Mouse (Mus musculus): ENCODE measurements around the gene Asah2.
"Not testable (repeated sequence)": the region's sequence is repeated elsewhere in the genome, so short reads cannot be mapped to it uniquely, and the experiment has no call there.

The Asah2 gene

GRCm38 (mm10) chr19:32102976-32103300, 5.1 kb downstream of the Asah2 start:
- in situ Hi-C loops (cut with MseI, MboI), result no loop called here

GRCm38 (mm10) chr19:32102294-32102975, 5.6 kb downstream of the Asah2 start:
- in situ Hi-C loops (cut with MseI, MboI), result no loop called here

DNA sequence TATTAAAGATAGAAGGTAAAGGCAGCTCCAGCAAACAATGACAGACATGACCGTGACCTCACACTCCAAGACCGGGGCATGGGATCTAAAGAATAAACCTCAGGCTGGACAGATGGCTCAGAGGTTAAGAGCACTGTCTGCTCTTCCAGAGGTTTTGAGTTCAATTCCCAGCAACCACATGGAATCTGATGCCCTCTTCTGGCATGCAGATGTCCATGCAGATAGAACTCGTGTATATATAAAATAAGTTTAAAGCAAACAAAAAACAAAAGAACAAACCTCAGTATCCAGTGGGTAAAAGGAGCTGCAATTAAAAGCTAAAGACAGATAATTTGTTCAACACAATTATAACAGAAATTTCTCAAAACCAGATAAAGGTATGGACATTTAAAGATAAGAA, 9.4 kb downstream of the Asah2 start:
- in situ Hi-C loops (cut with MseI, MboI), result no loop called here

DNA sequence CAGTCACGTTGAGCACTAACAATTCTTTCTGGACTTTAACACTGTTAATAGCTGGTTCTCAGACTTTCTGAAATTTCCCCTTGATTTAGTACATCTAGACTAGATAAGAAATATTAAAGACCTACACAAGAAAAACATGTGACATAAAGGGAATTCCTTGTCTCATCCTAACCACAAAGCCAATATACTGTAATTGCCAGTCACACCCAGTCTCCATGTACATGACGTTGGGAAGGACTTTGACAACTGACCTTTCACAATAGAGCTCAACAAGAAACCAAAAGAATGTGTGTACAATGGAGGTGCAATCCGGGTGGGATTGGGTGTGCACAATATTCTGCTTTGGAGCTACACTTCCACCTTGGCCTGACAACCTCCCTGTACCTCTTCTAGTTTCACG, 15.7 kb downstream of the Asah2 start:
- in situ Hi-C loops (cut with MseI, MboI), result no loop called here

GRCm38 (mm10) chr19:32090804-32091203, 17.2 kb downstream of the Asah2 start:
- in situ Hi-C loops (cut with MseI, MboI), result no loop called here

DNA sequence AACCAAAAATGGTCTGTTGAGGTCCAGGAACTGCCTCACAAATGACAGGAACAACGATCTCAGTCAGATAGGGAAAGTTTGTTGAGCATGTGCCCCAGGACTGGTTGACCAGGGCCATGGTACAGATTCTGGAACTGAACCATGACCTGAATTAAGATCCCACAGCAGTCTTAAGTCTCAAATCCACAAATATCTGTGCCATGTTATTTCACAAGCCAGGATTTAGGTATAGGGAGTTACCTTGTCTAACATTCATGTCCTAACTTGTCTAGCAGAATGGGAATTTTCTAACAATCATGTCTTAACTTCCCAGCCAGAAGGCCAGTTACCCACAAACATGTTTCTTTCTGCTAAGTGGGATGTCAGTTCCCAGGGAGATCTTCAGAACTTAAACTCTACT, 19.4 kb downstream of the Asah2 start:
- in situ Hi-C loops (cut with MseI, MboI), result no loop called here

DNA sequence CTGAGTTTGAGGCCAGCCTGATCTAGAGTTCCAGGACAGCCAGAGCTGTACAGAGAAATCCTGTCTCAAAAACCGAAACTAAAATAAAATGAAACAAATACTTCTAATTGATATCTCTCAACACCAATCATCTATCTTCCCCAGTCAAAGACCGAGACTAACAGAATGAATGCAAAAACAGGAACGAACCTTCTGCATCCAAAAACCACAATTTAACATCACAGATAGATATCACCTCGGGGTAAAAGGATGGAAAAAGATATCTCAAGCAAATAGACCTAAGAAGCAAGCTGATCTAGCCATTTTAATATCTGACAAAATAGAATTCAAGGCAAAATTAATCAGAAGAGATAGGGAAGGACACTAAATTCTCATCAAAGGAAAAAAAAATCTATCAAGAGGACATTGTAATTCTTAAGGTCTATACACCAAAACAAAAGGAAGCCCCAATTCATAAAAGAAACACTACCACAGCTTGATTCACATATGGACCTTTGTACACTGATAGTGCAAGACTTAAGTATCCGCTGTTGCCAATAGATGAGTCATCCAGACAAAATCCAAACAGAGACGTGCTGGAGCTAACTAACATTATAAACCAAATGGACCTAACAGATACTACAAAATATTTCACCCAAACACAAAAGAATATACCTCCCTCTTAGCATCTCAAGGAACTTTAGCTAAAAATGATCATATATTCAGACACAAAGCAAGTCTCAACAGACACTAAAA, 20.1 kb downstream of the Asah2 start:
- in situ Hi-C loops (cut with MseI, MboI), result no loop called here

DNA sequence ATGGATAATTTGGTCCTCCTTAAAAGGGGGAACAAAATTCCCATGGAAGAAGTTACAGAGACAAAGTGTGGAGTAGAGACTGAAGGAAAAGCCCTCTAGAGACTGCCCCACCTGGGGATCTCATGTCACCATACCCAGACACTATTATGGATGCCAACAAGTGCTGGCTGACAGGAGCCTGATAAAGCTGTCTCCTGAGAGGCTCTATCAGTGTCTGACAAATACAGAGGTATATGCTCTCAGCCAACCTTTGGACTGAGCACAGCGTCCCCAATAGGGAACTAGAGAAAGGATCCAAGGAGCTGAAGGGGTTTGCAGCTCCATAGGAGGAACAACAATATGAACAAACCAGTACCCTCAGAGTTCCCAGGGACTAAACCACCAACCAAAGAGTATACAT, 23.2 kb downstream of the Asah2 start:
- in situ Hi-C loops (cut with MseI, MboI), result not testable (repeated sequence)

DNA sequence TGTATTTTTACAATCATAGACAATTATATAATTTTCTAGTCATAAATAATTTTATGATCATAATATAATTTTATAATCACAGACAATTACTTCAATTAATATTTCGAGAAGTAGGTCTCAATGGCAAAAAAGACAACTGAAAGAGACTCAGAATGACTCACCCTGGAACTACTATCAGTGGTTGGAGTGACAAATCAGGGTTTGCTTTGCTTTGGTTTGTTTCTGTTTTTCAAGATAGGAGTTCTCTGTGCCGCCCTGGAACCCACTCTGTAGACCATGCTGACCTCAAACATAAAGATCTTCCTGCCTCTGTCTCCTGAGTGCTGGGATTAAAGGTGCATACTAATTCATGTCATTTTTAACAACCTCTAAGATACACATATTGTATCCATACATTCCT, 37.7 kb downstream of the Asah2 start:
- in situ Hi-C loops (cut with MseI, MboI), result no loop called here

DNA sequence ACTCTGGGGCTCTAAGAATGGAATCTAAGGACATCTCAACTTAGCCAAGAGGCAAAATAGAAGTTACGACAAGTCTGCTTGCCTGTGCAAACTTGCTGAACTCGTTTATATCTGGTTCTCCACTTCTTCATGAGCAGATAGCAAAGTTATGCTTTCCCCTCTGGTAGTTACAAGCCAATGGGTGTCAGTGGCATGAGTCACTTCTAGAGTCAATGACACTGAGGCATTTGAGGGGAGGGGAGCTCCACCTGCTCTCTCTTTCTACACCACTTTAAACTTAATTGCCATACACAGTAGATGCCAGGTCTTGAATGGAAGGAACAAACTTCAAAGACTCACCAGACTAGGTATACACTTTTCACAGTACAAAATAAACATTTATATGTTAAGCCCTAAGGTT, 38.4 kb downstream of the Asah2 start:
- in situ Hi-C loops (cut with MseI, MboI), result no loop called here

- in situ Hi-C loops (cut with MseI, MboI), result no loop called here
These were observed 40.3 kb downstream of the Asah2 start for GRCm38 (mm10) chr19:32067669-32068068.

DNA sequence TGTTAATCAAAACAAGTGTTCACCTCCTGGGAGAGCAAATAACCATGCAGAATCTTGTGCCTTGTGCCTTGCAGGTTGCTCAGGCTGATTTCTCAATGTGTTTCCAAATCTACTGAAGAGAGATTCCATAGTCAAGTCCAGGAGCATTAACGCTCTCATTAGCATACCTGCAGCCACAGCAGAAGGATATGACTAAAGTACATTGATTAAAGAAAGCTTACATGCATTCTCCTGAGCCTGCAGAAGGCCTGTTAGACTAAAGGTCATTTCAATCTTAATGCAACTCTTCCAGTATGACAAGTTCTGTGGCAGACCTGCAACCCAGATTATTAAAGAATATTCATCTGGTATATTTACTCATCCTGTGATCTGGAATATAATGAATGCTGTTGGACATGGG, 46.7 kb downstream of the Asah2 start:
- in situ Hi-C loops (cut with MseI, MboI), result no loop called here

DNA sequence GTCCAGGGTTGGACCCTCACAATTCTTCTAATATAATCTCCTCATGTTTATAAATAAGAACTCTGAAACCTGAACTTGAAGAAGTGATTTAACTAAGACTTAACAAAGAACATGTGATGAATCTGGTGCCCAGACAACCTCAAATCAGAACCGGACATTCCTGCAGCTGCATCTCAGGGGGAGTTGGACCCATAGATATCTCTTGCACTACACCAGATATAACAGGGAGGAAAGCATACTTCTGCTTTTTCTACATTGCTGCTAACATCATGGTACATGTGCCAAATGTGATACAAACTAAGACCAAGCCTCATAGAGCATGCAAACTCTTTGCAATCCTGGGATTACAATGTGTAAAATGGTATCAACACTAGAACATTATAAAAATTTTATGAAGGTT, 51.8 kb downstream of the Asah2 start:
- in situ Hi-C loops (cut with MseI, MboI), result no loop called here

- in situ Hi-C loops (cut with MseI, MboI), result no loop called here
These were observed 52.3 kb downstream of the Asah2 start for GRCm38 (mm10) chr19:32055725-32056124.

DNA sequence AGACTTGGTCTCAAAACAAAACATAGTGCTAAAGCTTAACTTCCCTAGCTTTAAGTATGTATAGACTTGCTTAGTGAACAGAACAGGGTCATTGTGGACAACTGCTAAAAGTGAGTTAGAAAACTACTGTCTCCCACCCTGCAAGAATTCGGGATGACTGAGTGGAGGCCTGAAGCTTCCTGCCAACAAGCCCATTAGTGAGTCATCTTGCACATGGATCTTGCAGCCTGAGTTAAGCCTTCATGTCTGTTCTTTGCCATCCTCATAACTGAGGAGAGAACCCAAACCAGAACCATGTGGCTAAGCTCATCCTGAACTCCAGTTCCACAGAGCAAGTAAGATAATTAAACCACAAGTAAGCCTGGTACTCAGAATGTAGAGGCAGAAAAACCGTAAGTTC, 56.8 kb downstream of the Asah2 start:
- in situ Hi-C loops (cut with MseI, MboI), result no loop called here

GRCm38 (mm10) chr19:32032881-32033280, 75.1 kb downstream of the Asah2 start:
- in situ Hi-C loops (cut with MseI, MboI), result no loop called here

DNA sequence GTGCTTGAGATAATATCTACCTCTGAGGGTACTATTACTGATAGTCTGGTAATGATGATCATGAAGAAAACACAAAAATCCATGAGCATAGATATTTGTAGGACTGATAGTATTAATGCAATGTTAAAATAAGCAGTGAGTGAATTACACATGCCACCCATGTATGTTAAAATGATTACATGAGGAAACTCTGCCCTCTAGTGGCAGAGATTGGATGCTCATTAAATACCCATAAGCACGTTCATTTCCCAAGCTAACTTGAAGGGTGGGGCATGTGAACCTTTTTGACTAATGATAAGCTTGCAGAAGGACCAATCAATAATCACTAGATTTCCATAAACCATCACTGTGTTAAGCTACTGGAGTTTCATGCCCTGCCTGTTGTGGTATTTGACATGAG, 77.6 kb downstream of the Asah2 start:
- in situ Hi-C loops (cut with MseI, MboI), result no loop called here

DNA sequence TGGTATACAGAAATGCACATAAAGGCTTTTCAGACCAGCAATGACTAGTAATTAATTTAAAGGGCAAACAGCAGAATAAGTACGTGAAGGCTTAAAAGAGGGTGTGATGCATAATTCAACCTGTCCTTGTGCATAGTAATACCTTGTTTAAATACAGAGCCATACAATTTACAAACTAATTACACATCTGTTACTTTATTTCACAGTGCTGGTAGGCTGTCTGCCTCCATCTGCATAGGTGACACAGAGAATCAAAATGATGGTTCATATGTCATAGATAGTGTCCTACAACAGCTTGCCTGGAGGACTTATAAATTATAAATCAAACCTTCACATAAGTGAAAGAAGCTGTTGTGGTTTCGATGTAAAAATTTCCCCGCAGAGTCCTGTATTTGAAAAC, 82.6 kb downstream of the Asah2 start:
- in situ Hi-C loops (cut with MseI, MboI), result no loop called here

GRCm38 (mm10) chr19:32019722-32020121, 88.3 kb downstream of the Asah2 start:
- in situ Hi-C loops (cut with MseI, MboI), result no loop called here

GRCm38 (mm10) chr19:32018585-32018984, 89.4 kb downstream of the Asah2 start:
- in situ Hi-C loops (cut with MseI, MboI), result no loop called here

GRCm38 (mm10) chr19:32018053-32018452, 90.0 kb downstream of the Asah2 start:
- in situ Hi-C loops (cut with MseI, MboI), result no loop called here

- in situ Hi-C loops (cut with MseI, MboI), result no loop called here
These were observed 105.4 kb downstream of the Asah2 start for GRCm38 (mm10) chr19:32002623-32003022.

DNA sequence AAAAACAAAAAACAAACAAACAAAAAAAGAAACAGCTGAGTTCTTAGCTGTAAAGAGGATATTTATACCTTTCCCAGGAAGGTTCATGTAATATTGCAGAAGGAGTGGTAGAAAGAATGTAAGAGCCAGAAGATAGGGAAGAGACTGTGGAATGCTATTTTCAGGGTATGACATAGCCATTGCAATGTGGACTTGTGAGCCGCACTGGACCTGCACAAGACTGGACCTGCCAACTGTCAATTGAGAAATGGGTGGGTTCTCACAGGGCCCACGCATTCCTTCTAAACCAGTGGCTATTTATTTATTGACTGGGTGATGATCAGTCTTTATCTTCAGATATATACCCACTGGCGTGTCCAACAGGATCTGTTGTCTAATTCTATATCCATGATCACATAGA, 111.1 kb downstream of the Asah2 start:
- in situ Hi-C loops (cut with MseI, MboI), result no loop called here

- in situ Hi-C loops (cut with MseI, MboI), result no loop called here
These were observed 117.0 kb downstream of the Asah2 start for GRCm38 (mm10) chr19:31991057-31991456.
